Mouse (Mus musculus): ENCODE results near the gene Rps8. TPM values are rescaled to one million over a fixed set of nuclear protein-coding genes. Genes with fewer than 3 reads are reported as not detected.

Rps8 gene
- polyA plus RNA-seq, 1 experiment: 190 TPM

- TF ChIP-seq GATA1 (IDR thresholded peaks at IDR 0.05; ENCODE audit: low read length): no peak
- TF ChIP-seq TAL1 (IDR thresholded peaks at IDR 0.05; ENCODE audit: low read length): no peak
- Histone ChIP-seq H3K27me3 (ENCODE audit: control insufficient read depth) (no peaks in the 10 kb centered on the region), H3K36me3 (ENCODE audit: control insufficient read depth) (no peaks in the 10 kb centered on the region), H3K4me1 (ENCODE audit: control insufficient read depth) (no peaks in the 10 kb centered on the region; the same call in 1 of the 2 replicates), H3K9me3 (ENCODE audit: control insufficient read depth, low read length) (no peaks in the 10 kb centered on the region), H3K4me3 (replicated peaks) (no peak overlapping the region)
Observed at GRCm38 (mm10) chr4:117109330-117109729, 46.7 kb downstream of the Rps8 start.

GRCm38 (mm10) chr4:117108524-117108849 lies 47.6 kb downstream of the Rps8 start:
- no peak for TF ChIP-seq GATA1 (IDR thresholded peaks at IDR 0.05; ENCODE audit: low read length)
- TF ChIP-seq TAL1 (IDR thresholded peaks at IDR 0.05; ENCODE audit: low read length): no peak
- Histone ChIP-seq H3K27me3 (ENCODE audit: control insufficient read depth) (peaks cover 3% of the 10 kb centered on the region; the same call in 1 of the 2 replicates), H3K9me3 (ENCODE audit: control insufficient read depth, low read length) (no peaks in the 10 kb centered on the region), H3K4me1 (ENCODE audit: control insufficient read depth) (no peaks in the 10 kb centered on the region; the same call in 1 of the 2 replicates), H3K4me3 (replicated peaks) (no peak overlapping the region), H3K36me3 (ENCODE audit: control insufficient read depth) (no peaks in the 10 kb centered on the region)

- TF ChIP-seq GATA1 (IDR thresholded peaks at IDR 0.05; ENCODE audit: low read length) (no peak), TAL1 (IDR thresholded peaks at IDR 0.05; ENCODE audit: low read length) (no peak)
- Histone ChIP-seq H3K36me3 (ENCODE audit: control insufficient read depth) (no peaks in the 10 kb centered on the region), H3K9me3 (ENCODE audit: control insufficient read depth, low read length) (no peaks in the 10 kb centered on the region), H3K4me1 (ENCODE audit: control insufficient read depth) (no peaks in the 10 kb centered on the region; the same call in 1 of the 2 replicates), H3K27me3 (ENCODE audit: control insufficient read depth) (peaks cover 3% of the 10 kb centered on the region; the same call in 1 of the 2 replicates), H3K4me3 (replicated peaks) (no peak overlapping the region)
Observed at GRCm38 (mm10) chr4:117107813-117108523, 48.1 kb downstream of the Rps8 start.

GRCm38 (mm10) chr4:117105127-117105526 lies 50.9 kb downstream of the Rps8 start:
- Histone ChIP-seq H3K36me3 (ENCODE audit: control insufficient read depth) (no peaks in the 10 kb centered on the region), H3K4me3 (replicated peaks) (no peak overlapping the region), H3K4me1 (ENCODE audit: control insufficient read depth) (no peaks in the 10 kb centered on the region; the same call in 1 of the 2 replicates), H3K9me3 (ENCODE audit: control insufficient read depth, low read length) (no peaks in the 10 kb centered on the region), H3K27me3 (ENCODE audit: control insufficient read depth) (peaks cover 3% of the 10 kb centered on the region; the same call in 1 of the 2 replicates)
- no peak for TF ChIP-seq TAL1 (IDR thresholded peaks at IDR 0.05; ENCODE audit: low read length)
- TF ChIP-seq GATA1 (IDR thresholded peaks at IDR 0.05; ENCODE audit: low read length): no peak

- Histone ChIP-seq H3K9me3 (ENCODE audit: control insufficient read depth, low read length) (no peaks in the 10 kb centered on the region), H3K36me3 (ENCODE audit: control insufficient read depth) (no peaks in the 10 kb centered on the region), H3K27me3 (ENCODE audit: control insufficient read depth) (peaks cover 6% of the 10 kb centered on the region), H3K4me1 (ENCODE audit: control insufficient read depth) (no peaks in the 10 kb centered on the region; the same call in 1 of the 2 replicates), H3K4me3 (replicated peaks) (no peak overlapping the region)
- TF ChIP-seq TAL1 (IDR thresholded peaks at IDR 0.05; ENCODE audit: low read length) (no peak), GATA1 (IDR thresholded peaks at IDR 0.05; ENCODE audit: low read length) (no peak)
Observed at GRCm38 (mm10) chr4:117104672-117105071, 51.4 kb downstream of the Rps8 start.

Other genes starting within 250 kb of the Rps8 start
- 90.7 and 131 TPM in 2 replicates for gene Urod, start 161.8 kb downstream of the Rps8 start, polyA plus RNA-seq (2012)
- 3.1 and 6.0 TPM in 2 replicates for gene Hectd3, start 160.9 kb downstream of the Rps8 start, polyA plus RNA-seq (2012)
- 0.44 and 0.58 TPM in 2 replicates for gene Eif2b3, start 136.8 kb downstream of the Rps8 start, polyA plus RNA-seq (2012)
- gene Ptch2, start 60.2 kb downstream of the Rps8 start, polyA plus RNA-seq (2012): 0.02 and 0.12 TPM in 2 replicates
- 0.12 and 0.28 TPM in 2 replicates for gene Btbd19, start 30.5 kb downstream of the Rps8 start, polyA plus RNA-seq (2012)
- not detected in 2 replicates for gene Tctex1d4, start 29.4 kb downstream of the Rps8 start, polyA plus RNA-seq (2012)
- gene Plk3, start 22.3 kb downstream of the Rps8 start, polyA plus RNA-seq (2012): 0.19 and 0.21 TPM in 2 replicates
- gene Kif2c, start 26.4 kb upstream of the Rps8 start, polyA plus RNA-seq (2012): 1.6 and 2.0 TPM in 2 replicates
- 0.06 TPM in 2 replicates for gene Tmem53, start 95.7 kb upstream of the Rps8 start, polyA plus RNA-seq (2012)
- gene Armh1, start 95.9 kb upstream of the Rps8 start, polyA plus RNA-seq (2012): not detected in 2 replicates

Measured in erythroblast, embryonic 14.5 days (primary cell).